Mouse (Mus musculus) cerebellum, adult 2 months (tissue): ENCODE measurements around the gene Taok1.

Experiments
- CTCF ChIP-seq: fragments of 200-500 bp; IDR thresholded peaks from 2 replicates; pipeline ENCODE4 v1.5.1; 2011; ENCODE audit warnings: low read depth, mild to moderate bottlenecking, control low read depth, low read length, moderate library complexity, borderline replicate concordance; ENCODE audit not compliant: insufficient read depth
- POLR2A ChIP-seq: fragments of 200-500 bp; IDR thresholded peaks from 2 replicates; pipeline ENCODE4 v1.6.1; 2011; ENCODE audit warnings: low read length, control low read depth, borderline replicate concordance; ENCODE audit not compliant: insufficient read depth

DNA sequence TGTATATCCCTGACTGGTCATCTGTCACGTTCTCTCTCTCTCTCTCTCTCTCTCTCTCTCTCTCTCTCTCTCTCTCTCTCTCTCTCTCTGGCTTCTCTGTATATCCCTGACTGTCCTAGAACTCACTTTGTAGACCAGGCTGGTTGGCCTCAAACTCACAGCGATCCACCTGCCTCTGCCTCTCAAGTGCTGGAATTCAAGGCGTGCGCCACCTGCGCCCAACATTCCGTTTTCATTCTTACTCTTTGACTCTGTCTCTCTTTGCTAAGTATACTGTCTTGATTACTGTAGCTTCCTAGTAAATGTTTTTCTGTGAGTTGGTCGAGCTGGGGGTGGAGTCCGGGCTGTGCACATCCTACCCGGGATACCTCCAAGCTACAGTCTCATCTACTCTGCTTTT lies 33.8 kb upstream of the Taok1 start:
- TF ChIP-seq POLR2A, result no peak
- TF ChIP-seq CTCF, result no peak
